Mouse (Mus musculus): Measurements from ENCODE around the gene Rnf151. TPM values are rescaled to one million over a fixed set of nuclear protein-coding genes. Genes with fewer than 3 reads are reported as not detected.

The Rnf151 gene
- total and polyA plus RNA-seq, 3 experiments: 0.68 TPM; not detected in 2

DNA sequence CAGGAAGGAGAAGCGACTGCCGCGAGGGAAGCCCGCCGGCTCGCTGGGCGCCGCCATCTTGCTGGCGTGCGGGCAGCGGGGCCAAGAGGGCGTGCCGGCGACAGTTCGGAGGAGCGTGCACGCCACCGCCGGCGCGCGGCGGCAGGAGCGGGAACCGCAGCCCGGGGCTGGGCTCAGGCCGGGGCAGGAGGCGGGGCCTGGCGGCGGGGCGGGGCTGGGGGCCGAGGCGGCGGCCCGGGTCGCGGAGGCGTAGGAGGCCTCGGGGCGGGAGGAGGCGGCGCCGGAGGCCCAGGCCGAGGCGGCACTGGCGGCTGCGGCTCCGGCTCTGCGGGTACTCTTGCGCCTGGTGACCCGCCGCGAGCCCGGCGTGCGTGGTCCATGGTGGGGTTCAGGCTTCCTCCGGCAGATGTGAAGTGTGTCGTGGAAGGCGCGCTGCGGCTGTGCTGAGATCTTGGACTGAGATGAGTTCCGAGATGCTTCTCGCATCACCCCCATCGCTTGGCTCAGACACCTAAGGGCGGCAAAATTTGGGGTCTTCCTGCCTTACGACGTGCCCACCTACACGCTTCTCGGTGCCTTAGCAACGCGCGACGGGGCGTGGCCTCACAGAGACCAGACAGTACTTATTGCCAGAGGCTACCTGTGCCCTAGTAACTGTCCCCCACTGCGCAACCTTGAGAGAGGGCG is 21.7 kb downstream of the Rnf151 start, which contains the start of the genes Gfer and Noxo1:
Gene Gfer (minus strand): TSS at position 146 of the 687 bp plus-strand sequence.
Gene Noxo1 (plus strand): TSS at position 224 of the 687 bp plus-strand sequence.
- TF ChIP-seq CTCF (IDR thresholded peaks at IDR 0.05) (peak; percentile 58), EP300 (IDR thresholded peaks at IDR 0.05; ENCODE audit: insufficient read depth, low read depth, low read length) (no peak), POLR2A (IDR thresholded peaks at IDR 0.05; ENCODE audit: insufficient read depth, low read depth, low read length) (peak; percentile 50; the same call in 1 of the 2 replicates)
- Histone ChIP-seq H3K9ac (ENCODE audit: low read depth, low read length) (peak within 1 kb of the TSS; percentile 88), H3K4me3 (peak within 1 kb of the TSS; percentile 49), H3K27ac (peak within 1 kb of the TSS; percentile 86), H3K27me3 (ENCODE audit: control insufficient read depth, insufficient read depth, low read length) (no peaks in the 10 kb centered on the region), H3K4me1 (ENCODE audit: control insufficient read depth, insufficient read depth, low read length) (no peaks in the 10 kb centered on the region; the same call in 1 of the 2 replicates), H3K79me2 (replicated peaks; ENCODE audit: control insufficient read depth, insufficient read depth, low read length) (no peaks in the 10 kb centered on the region), H3K36me3 (ENCODE audit: control insufficient read depth, insufficient read depth, low read length) (no peaks in the 10 kb centered on the region)
- WGBS: under 1% methylated on average over 73 of the region's 76 CpGs
- intact Hi-C loops (cut with DNase I): loop anchor here (1.0 kb wide), 1 partner anchor 11 kb away; the partner anchor contains the start of gene Tbl3
- peak; percentile 94 for DNase-seq

DNA sequence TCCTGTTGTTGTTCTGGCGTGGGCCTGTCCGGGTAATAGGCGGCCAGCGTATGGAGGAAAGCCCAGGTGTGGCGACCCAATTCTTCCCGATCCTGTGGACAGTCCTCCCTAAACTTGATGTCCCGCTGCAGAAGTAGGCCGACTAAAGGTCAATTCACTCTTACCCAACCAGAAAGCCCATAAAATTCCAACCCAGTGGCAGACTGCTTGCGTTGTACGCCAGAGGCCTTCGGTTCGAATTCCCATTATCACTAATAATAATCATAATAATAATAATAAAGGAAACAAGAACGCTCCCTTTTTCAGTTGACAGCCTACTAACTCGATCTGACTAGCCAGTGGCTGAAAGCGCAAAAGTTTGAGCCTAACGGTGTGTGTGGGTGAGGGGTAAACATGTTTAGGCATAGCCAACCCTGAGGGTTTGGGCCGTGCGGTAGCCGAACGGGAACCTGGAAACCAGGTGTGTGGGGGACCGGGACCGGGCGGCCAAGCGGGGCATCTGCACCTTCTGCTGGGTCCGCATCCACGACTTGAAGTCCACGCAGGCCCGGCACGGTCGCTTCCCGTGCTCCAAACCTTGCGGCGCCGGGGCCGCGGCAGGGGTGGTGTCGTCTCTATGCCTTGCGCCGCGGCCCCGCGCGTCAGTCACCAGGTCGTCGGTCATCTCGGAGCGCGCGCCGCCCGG is 22.4 kb downstream of the Rnf151 start:
- Histone ChIP-seq H3K36me3 (ENCODE audit: control insufficient read depth, insufficient read depth, low read length) (no peaks in the 10 kb centered on the region), H3K27ac (peak overlapping the region; percentile 79), H3K9ac (ENCODE audit: low read depth, low read length) (peak overlapping the region; percentile 84), H3K27me3 (ENCODE audit: control insufficient read depth, insufficient read depth, low read length) (no peaks in the 10 kb centered on the region), H3K4me1 (ENCODE audit: control insufficient read depth, insufficient read depth, low read length) (no peaks in the 10 kb centered on the region; the same call in 1 of the 2 replicates), H3K79me2 (replicated peaks; ENCODE audit: control insufficient read depth, insufficient read depth, low read length) (no peaks in the 10 kb centered on the region), H3K4me3 (peak overlapping the region; percentile 49)
- TF ChIP-seq POLR2A (IDR thresholded peaks at IDR 0.05; ENCODE audit: insufficient read depth, low read depth, low read length): no peak
- no peak for TF ChIP-seq EP300 (IDR thresholded peaks at IDR 0.05; ENCODE audit: insufficient read depth, low read depth, low read length)
- no peak for TF ChIP-seq CTCF (IDR thresholded peaks at IDR 0.05)
- intact Hi-C loops (cut with DNase I): loop anchor here (1.0 to 2.0 kb wide), 2 partner anchors 12 to 19 kb away; partner anchors contain the start of gene Tbl3
- DNase-seq: no peak
- WGBS: 11% methylated on average over 51 of the region's 51 CpGs

DNA sequence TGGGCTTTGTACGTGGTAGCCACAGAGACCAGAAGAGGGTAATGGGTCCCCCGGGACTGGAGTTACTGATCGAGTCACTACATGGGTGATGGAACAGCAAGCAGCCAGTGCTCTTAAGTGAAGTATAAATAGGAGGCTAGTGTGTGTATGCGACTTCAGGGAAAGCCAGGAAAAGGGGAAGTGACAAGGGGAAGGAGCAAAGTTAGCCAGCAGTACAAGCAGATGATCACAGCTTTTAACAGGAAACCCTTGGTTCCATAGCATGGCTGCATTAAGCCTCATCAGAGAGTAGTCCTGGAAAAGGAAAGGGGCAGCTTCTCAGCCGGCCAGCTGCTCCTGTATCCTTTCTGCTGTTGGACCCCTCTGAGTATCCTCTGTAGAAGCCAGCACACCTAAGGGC is 25.5 kb downstream of the Rnf151 start:
- Histone ChIP-seq H3K9ac (ENCODE audit: low read depth, low read length) (no peak overlapping the region), H3K79me2 (replicated peaks; ENCODE audit: control insufficient read depth, insufficient read depth, low read length) (no peaks in the 10 kb centered on the region), H3K36me3 (ENCODE audit: control insufficient read depth, insufficient read depth, low read length) (no peaks in the 10 kb centered on the region), H3K27me3 (ENCODE audit: control insufficient read depth, insufficient read depth, low read length) (peaks cover 4% of the 10 kb centered on the region), H3K4me1 (ENCODE audit: control insufficient read depth, insufficient read depth, low read length) (no peaks in the 10 kb centered on the region; the same call in 1 of the 2 replicates), H3K4me3 (no peak overlapping the region), H3K27ac (no peak overlapping the region)
- 64% methylated on average over 5 of the region's 5 CpGs for WGBS
- intact Hi-C loops (cut with DNase I): no loop called here
- no peak for TF ChIP-seq CTCF (IDR thresholded peaks at IDR 0.05)
- no peak for TF ChIP-seq POLR2A (IDR thresholded peaks at IDR 0.05; ENCODE audit: insufficient read depth, low read depth, low read length)
- no peak for TF ChIP-seq EP300 (IDR thresholded peaks at IDR 0.05; ENCODE audit: insufficient read depth, low read depth, low read length)
- DNase-seq: no peak

DNA sequence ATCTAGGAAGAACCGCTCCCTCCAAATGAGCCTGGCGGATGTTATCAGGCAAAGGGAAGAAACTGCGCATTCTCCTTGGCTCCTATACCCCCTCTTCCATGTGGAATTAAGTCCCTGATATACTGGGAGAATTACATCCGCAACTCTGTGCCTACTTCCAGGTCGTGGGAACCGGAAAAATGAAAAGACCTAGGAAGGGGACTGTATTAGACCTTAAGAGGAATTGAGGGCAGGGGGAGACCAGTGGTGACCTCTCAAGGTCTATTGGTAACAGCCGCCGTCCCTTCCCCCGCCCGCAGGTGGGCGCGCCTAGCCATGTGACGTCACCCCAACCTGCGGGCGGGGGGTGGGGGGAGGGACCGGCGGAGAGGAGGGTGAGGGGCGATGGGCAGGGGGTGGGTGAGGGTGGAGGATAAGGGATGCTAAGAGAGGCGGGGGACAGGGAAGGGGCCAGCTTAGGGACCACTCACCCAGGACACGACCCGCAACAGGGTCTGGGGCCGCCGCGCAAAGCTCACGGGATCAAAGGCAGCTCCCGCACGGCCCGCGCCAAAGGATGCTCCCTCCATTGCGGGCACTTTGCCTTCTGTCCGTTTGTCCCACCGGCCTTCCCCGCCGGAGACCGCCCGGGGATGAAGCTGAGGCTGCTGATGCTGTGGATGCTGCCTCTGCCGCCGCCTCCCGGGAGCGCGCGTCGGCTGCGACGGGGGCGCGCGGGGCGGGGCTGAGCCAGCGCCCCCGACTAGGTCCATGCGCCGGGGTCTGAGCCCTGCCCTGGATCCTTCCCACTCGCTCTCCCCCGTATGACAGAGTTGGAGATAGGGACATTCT is 28.4 kb downstream of the Rnf151 start, which contains the start of gene Syngr3:
Gene Syngr3 (minus strand): TSS at position 705 of the 831 bp plus-strand sequence.
- H3K27me3 ChIP-seq (ENCODE audit: control insufficient read depth, insufficient read depth, low read length): peaks cover 4% of the 10 kb centered on the region
- intact Hi-C loops (cut with DNase I): no loop called here
- peak within 1 kb of the TSS; percentile 37 for H3K4me3 ChIP-seq
- DNase-seq: no peak
- 0 out of 2 replicates have a peak within 1 kb of the TSS, but pooled peaks have one; percentile 33 for H3K9ac ChIP-seq (ENCODE audit: low read depth, low read length)
- TF ChIP-seq CTCF (IDR thresholded peaks at IDR 0.05) (no peak), POLR2A (IDR thresholded peaks at IDR 0.05; ENCODE audit: insufficient read depth, low read depth, low read length) (no peak), EP300 (IDR thresholded peaks at IDR 0.05; ENCODE audit: insufficient read depth, low read depth, low read length) (no peak)
- no peaks in the 10 kb centered on the region for H3K79me2 ChIP-seq (replicated peaks; ENCODE audit: control insufficient read depth, insufficient read depth, low read length)
- WGBS: 2% methylated on average over 49 of the region's 55 CpGs
- H3K36me3 ChIP-seq (ENCODE audit: control insufficient read depth, insufficient read depth, low read length): no peaks in the 10 kb centered on the region
- H3K27ac ChIP-seq: no peak within 1 kb of the TSS
- H3K4me1 ChIP-seq (ENCODE audit: control insufficient read depth, insufficient read depth, low read length): no peaks in the 10 kb centered on the region

DNA sequence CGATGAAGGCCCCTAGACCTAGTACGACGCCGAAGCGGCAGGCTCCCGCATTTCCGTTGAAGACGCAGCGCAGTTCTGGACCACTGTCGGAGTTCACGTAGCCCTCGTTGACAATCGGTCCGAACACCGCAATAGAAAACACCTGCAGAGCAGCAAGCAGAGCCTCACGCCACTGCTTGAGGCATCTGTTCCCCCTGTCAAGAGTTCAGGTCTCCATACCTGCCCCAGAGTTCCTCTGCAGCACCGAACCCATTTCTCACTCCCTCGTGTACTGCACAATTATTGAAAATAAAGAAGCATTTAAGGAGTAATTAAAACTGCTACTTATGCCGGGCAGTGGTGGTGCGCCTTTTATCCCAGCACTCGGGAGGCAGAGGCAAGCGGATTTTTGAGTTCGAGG is 30.3 kb downstream of the Rnf151 start:
- H3K27ac ChIP-seq: no peak overlapping the region
- no peaks in the 10 kb centered on the region for H3K79me2 ChIP-seq (replicated peaks; ENCODE audit: control insufficient read depth, insufficient read depth, low read length)
- H3K4me1 ChIP-seq (ENCODE audit: control insufficient read depth, insufficient read depth, low read length): no peaks in the 10 kb centered on the region
- H3K36me3 ChIP-seq (ENCODE audit: control insufficient read depth, insufficient read depth, low read length): no peaks in the 10 kb centered on the region
- WGBS: 23% methylated on average over 23 of the region's 23 CpGs
- intact Hi-C loops (cut with DNase I): no loop called here
- DNase-seq: no peak
- TF ChIP-seq EP300 (IDR thresholded peaks at IDR 0.05; ENCODE audit: insufficient read depth, low read depth, low read length) (no peak), POLR2A (IDR thresholded peaks at IDR 0.05; ENCODE audit: insufficient read depth, low read depth, low read length) (no peak), CTCF (IDR thresholded peaks at IDR 0.05) (no peak)
- H3K9ac ChIP-seq (ENCODE audit: low read depth, low read length): peak overlapping the region; percentile 43
- peak overlapping the region; percentile 33 for H3K4me3 ChIP-seq
- peaks cover 4% of the 10 kb centered on the region for H3K27me3 ChIP-seq (ENCODE audit: control insufficient read depth, insufficient read depth, low read length)
